Mouse (Mus musculus) thymus, adult 2 months (tissue): ENCODE measurements around the gene Prmt3. TPM values are rescaled to one million over a fixed set of nuclear protein-coding genes. Genes with fewer than 3 reads are reported as not detected.

Experiments
- DNase-seq: peaks from one replicate; pipeline ENCODE4 v3.0.0; 2021
- H3K27ac ChIP-seq: fragments of 200-500 bp; 2 replicates; pipeline ENCODE4 v1.5.1; 2012; ENCODE audit warnings: low read length, control low read depth; ENCODE audit not compliant: control insufficient read depth, insufficient read depth
- H3K27me3 ChIP-seq: fragments of 200-500 bp; 2 replicates; pipeline ENCODE4 v1.6.1; 2012; ENCODE audit warnings: mild to moderate bottlenecking, low read length, moderate library complexity, mixed read lengths; ENCODE audit not compliant: control insufficient read depth, insufficient read depth
- H3K36me3 ChIP-seq: fragments of 200-500 bp; 2 replicates; pipeline ENCODE4 v1.6.1; 2012; ENCODE audit warnings: mild to moderate bottlenecking, low read length, moderate library complexity; ENCODE audit not compliant: control insufficient read depth, insufficient read depth
- H3K4me1 ChIP-seq: fragments of 200-500 bp; replicated peaks from 2 replicates; pipeline ENCODE4 v1.6.1; 2012; ENCODE audit warnings: low read length; ENCODE audit not compliant: control insufficient read depth, insufficient read depth
- H3K4me3 ChIP-seq: fragments of 200-500 bp; 2 replicates; pipeline ENCODE4 v1.5.1; 2012; ENCODE audit warnings: mild to moderate bottlenecking, low read length, control low read depth, moderate library complexity; ENCODE audit not compliant: control insufficient read depth, insufficient read depth
- CTCF ChIP-seq: fragments of 200-500 bp; IDR thresholded peaks from 2 replicates; pipeline ENCODE4 v1.5.1; 2012; ENCODE audit warnings: mild to moderate bottlenecking, control low read depth, low read length, moderate library complexity, borderline replicate concordance; ENCODE audit not compliant: control insufficient read depth, poor library complexity, insufficient read depth; ENCODE audit errors: extremely low read depth
- POLR2A ChIP-seq: fragments of 200-500 bp; IDR thresholded peaks from 2 replicates; pipeline ENCODE4 v1.6.1; 2012; ENCODE audit warnings: mild to moderate bottlenecking, low read length, control low read depth, moderate library complexity; ENCODE audit not compliant: control insufficient read depth, poor library complexity, insufficient read depth; ENCODE audit errors: extremely low read depth
- WGBS: fragments of 180-500 bp; shearing (Covaris S2); methylation state at CpG from one replicate; pipeline ENCODE4 v1.1.7; 2018; 5-methylcytosine and 5-hydroxymethylcytosine counted together
- polyA plus RNA-seq: library from polyadenylated mRNA; depleted of rRNA; stranded (reverse); fragments of >200 nt; gene quantifications from 2 replicates; pipeline ENCODE4 v1.2.3, GENCODE M21; 2012; rRNA removed

Gene Prmt3
- polyA plus RNA-seq, 1 experiment: 35.0 TPM

GRCm38 (mm10) chr7:49895296-49895695 lies 117.2 kb downstream of the Prmt3 start:
- no peak overlapping the region for H3K27ac ChIP-seq
- no peak for DNase-seq
- no peak overlapping the region for H3K4me3 ChIP-seq
- no peaks in the 10 kb centered on the region for H3K27me3 ChIP-seq
- WGBS: 83% methylated on average over 6 of the region's 6 CpGs
- H3K4me1 ChIP-seq: no peaks in the 10 kb centered on the region
- no peaks in the 10 kb centered on the region for H3K36me3 ChIP-seq
- TF ChIP-seq CTCF: no peak
- no peak for TF ChIP-seq POLR2A

GRCm38 (mm10) chr7:49902003-49902552 lies 123.9 kb downstream of the Prmt3 start:
- Histone ChIP-seq H3K4me3 (no peak overlapping the region), H3K4me1 (no peaks in the 10 kb centered on the region), H3K27me3 (no peaks in the 10 kb centered on the region), H3K36me3 (no peaks in the 10 kb centered on the region), H3K27ac (no peak overlapping the region)
- no peak for DNase-seq
- no peak for TF ChIP-seq POLR2A
- TF ChIP-seq CTCF: no peak
- 50% methylated on average over 9 of the region's 9 CpGs for WGBS

- TF ChIP-seq CTCF: no peak
- TF ChIP-seq POLR2A: no peak
- Histone ChIP-seq H3K4me3 (no peak overlapping the region), H3K27me3 (peaks cover 14% of the 10 kb centered on the region), H3K27ac (no peak overlapping the region), H3K4me1 (no peaks in the 10 kb centered on the region), H3K36me3 (no peaks in the 10 kb centered on the region)
- no peak for DNase-seq
- WGBS: 11% methylated on average over 28 of the region's 28 CpGs
Measured at GRCm38 (mm10) chr7:49907191-49908171, 129.3 kb downstream of the Prmt3 start.

Other genes starting within 250 kb of the Prmt3 start
- 0.05 TPM in 2 replicates for gene Dbx1, start 141.5 kb upstream of the Prmt3 start, polyA plus RNA-seq
- gene Htatip2, start 19.2 kb upstream of the Prmt3 start, polyA plus RNA-seq: 10.6 and 11.9 TPM in 2 replicates
- gene Slc6a5, start 131.8 kb downstream of the Prmt3 start, polyA plus RNA-seq: 0.18 and 0.19 TPM in 2 replicates
- 0.04 and 0.07 TPM in 2 replicates for gene Nell1, start 196.5 kb downstream of the Prmt3 start, polyA plus RNA-seq